Mouse (Mus musculus): ENCODE results near the gene Itpr1.

Itpr1 gene

GRCm38 (mm10) chr6:108379041-108379440 lies 166.1 kb downstream of the Itpr1 start:
- CTCF ChIA-PET, result no interaction called here

- CTCF ChIA-PET, result no interaction called here
Observed at GRCm38 (mm10) chr6:108380209-108380608, 167.3 kb downstream of the Itpr1 start.

GRCm38 (mm10) chr6:108390624-108391324 lies 177.9 kb downstream of the Itpr1 start:
- CTCF ChIA-PET, result no interaction called here

- CTCF ChIA-PET, result no interaction called here
Observed at GRCm38 (mm10) chr6:108393131-108393530, 180.2 kb downstream of the Itpr1 start.

GRCm38 (mm10) chr6:108397956-108398355 lies 185.1 kb downstream of the Itpr1 start:
- CTCF ChIA-PET, result no interaction called here

GRCm38 (mm10) chr6:108401412-108401955 lies 188.6 kb downstream of the Itpr1 start:
- CTCF ChIA-PET, result no interaction called here

- CTCF ChIA-PET, result interaction anchor here (0.7 kb wide), 1 partner anchor 224 kb away, joined by 3 read pairs; no protein-coding TSS in a partner anchor
Observed at GRCm38 (mm10) chr6:108404736-108405135, 191.8 kb downstream of the Itpr1 start.

GRCm38 (mm10) chr6:108408053-108408452 lies 195.2 kb downstream of the Itpr1 start:
- CTCF ChIA-PET, result interaction anchor here (0.6 to 1.7 kb wide), 2 partner anchors 295 to 310 kb away, joined by 4 to 7 read pairs; no protein-coding TSS in a partner anchor

- CTCF ChIA-PET, result interaction anchor here (0.6 to 1.7 kb wide), 2 partner anchors 294 to 310 kb away, joined by 4 to 7 read pairs; no protein-coding TSS in a partner anchor
Observed at GRCm38 (mm10) chr6:108408726-108409125, 195.8 kb downstream of the Itpr1 start.

- CTCF ChIA-PET, result interaction anchor here (0.6 kb wide), 2 partner anchors 14 to 129 kb away, joined by 12 read pairs; no protein-coding TSS in a partner anchor
Observed at GRCm38 (mm10) chr6:108410771-108411170, 197.9 kb downstream of the Itpr1 start.

GRCm38 (mm10) chr6:108411201-108411600 lies 198.3 kb downstream of the Itpr1 start:
- CTCF ChIA-PET, result interaction anchor here (0.6 kb wide), 1 partner anchor 13 kb away, joined by 12 read pairs; no protein-coding TSS in a partner anchor

GRCm38 (mm10) chr6:108413006-108413405 lies 200.1 kb downstream of the Itpr1 start:
- CTCF ChIA-PET, result no interaction called here

- CTCF ChIA-PET, result no interaction called here
Observed at GRCm38 (mm10) chr6:108413593-108413992, 200.7 kb downstream of the Itpr1 start.

GRCm38 (mm10) chr6:108415847-108416246 lies 203.0 kb downstream of the Itpr1 start:
- CTCF ChIA-PET, result no interaction called here

GRCm38 (mm10) chr6:108417508-108417907 lies 204.6 kb downstream of the Itpr1 start:
- CTCF ChIA-PET, result interaction anchor here (1.0 kb wide), 1 partner anchor 292 kb away, joined by 4 read pairs; no protein-coding TSS in a partner anchor

GRCm38 (mm10) chr6:108418218-108418617 lies 205.3 kb downstream of the Itpr1 start:
- CTCF ChIA-PET, result interaction anchor here (1.0 kb wide), 1 partner anchor 292 kb away, joined by 4 read pairs; no protein-coding TSS in a partner anchor

- CTCF ChIA-PET, result interaction anchor here (0.8 kb wide), 1 partner anchor 14 kb away, joined by 12 read pairs; no protein-coding TSS in a partner anchor
Observed at GRCm38 (mm10) chr6:108424749-108425584, 212.1 kb downstream of the Itpr1 start.

- CTCF ChIA-PET, result interaction anchor here (0.7 to 1.0 kb wide), 2 partner anchors 186 to 268 kb away, joined by 3 read pairs; no protein-coding TSS in a partner anchor
Observed at GRCm38 (mm10) chr6:108426789-108427188, 213.9 kb downstream of the Itpr1 start.

- CTCF ChIA-PET, result no interaction called here
Observed at GRCm38 (mm10) chr6:108428383-108428782, 215.5 kb downstream of the Itpr1 start.

GRCm38 (mm10) chr6:108429950-108430349 lies 217.1 kb downstream of the Itpr1 start:
- CTCF ChIA-PET, result no interaction called here

- CTCF ChIA-PET, result interaction anchor here (0.6 kb wide), 1 partner anchor 78 kb away, joined by 5 read pairs; no protein-coding TSS in a partner anchor
Observed at GRCm38 (mm10) chr6:108431193-108431592, 218.3 kb downstream of the Itpr1 start.

- CTCF ChIA-PET, result no interaction called here
Observed at GRCm38 (mm10) chr6:108432836-108433235, 219.9 kb downstream of the Itpr1 start.

Data from spleen, embryonic (tissue).